Mouse (Mus musculus) embryonic facial prominence, embryonic 12.5 days (tissue): ENCODE data around the gene Bcas3. TPM values are rescaled to one million over a fixed set of nuclear protein-coding genes. Genes with fewer than 3 reads are reported as not detected.
A peak's percentile ranks its signal among the peaks of the same experiment; 100 is the strongest.

Source experiments
- ATAC-seq: fragments of 200-750 bp; cut with Nextera tagmentation; 2 replicates; pipeline ENCODE4 v1.8.0; 2017; ENCODE audit not compliant: insufficient number of reproducible peaks, insufficient read depth, low FRiP score, low TSS enrichment
- H3K27ac ChIP-seq: fragments of 300-500 bp; sonication (generic); 2 replicates; pipeline ENCODE4 v1.5.1; 2016; ENCODE audit warnings: mild to moderate bottlenecking
- H3K27me3 ChIP-seq: fragments of 300-500 bp; sonication (generic); 2 replicates; pipeline ENCODE4 v1.6.1; 2016; ENCODE audit warnings: mild to moderate bottlenecking, moderate library complexity
- H3K36me3 ChIP-seq: fragments of 300-500 bp; sonication (generic); 2 replicates; pipeline ENCODE4 v1.6.1; 2016; ENCODE audit warnings: mild to moderate bottlenecking
- H3K4me1 ChIP-seq: fragments of 300-500 bp; sonication (generic); 2 replicates; pipeline ENCODE4 v1.6.1; 2016
- H3K4me2 ChIP-seq: fragments of 300-500 bp; sonication (generic); replicated peaks from 2 replicates; pipeline ENCODE4 v1.6.1; 2016; ENCODE audit warnings: mild to moderate bottlenecking, moderate library complexity
- H3K4me3 ChIP-seq: fragments of 300-500 bp; sonication (generic); 2 replicates; pipeline ENCODE4 v1.5.1; 2016; ENCODE audit warnings: mild to moderate bottlenecking
- H3K9ac ChIP-seq: fragments of 300-500 bp; sonication (generic); 2 replicates; pipeline ENCODE4 v1.6.1; 2016; ENCODE audit warnings: mild to moderate bottlenecking, moderate library complexity
- H3K9me3 ChIP-seq: fragments of 300-500 bp; sonication (generic); 2 replicates; pipeline ENCODE4 v1.6.1; 2016; ENCODE audit warnings: mild to moderate bottlenecking, moderate library complexity
- WGBS: fragments of 180-500 bp; shearing (Covaris S2); methylation state at CpG from one replicate; pipeline ENCODE4 v1.1.7; 2016; 5-methylcytosine and 5-hydroxymethylcytosine counted together
- polyA plus RNA-seq: library from polyadenylated mRNA; unstranded; fragments of >200 nt; fragmentation: Nextera tagmentation; extraction: Ambion mirVana; gene quantifications from 2 replicates; pipeline ENCODE4 v1.2.1, GENCODE M21; 2016

Bcas3 gene
- polyA plus RNA-seq, 1 experiment from 2014 or later = 28.7 TPM

DNA sequence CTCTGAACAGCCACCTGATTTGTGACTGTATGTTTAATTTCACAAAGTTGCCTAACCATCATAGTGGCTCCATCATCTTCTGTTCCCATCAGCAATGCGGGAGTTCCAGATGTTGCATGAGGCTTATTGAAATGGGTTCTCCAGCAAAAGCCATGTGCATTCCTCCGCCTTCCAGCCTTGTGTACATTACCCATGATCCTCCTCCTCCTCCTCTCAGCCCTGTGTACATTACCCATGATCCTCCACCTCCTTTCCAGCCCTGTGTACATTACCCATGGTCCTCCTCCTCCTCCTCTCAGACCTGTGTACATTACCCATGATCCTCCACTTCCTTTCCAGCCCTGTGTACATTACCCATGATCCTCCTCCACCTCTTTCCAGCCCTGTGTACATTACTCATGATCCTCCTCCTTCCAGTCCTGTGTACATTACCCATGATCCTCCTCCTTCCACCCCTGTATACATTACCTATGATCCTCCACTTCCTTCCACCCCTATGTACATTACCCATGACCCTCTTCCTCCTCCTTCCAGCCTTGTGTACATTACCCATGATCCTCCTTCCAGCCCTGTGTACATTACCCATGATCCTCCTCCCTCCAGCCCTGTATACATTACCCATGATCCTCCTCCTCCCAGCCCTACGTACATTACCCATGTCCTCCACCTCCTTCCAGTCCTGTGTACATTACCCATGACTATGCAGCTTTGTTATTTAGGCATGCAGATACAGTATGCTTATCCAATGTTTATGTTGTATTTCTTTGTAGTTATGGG lies 250.8 kb downstream of the Bcas3 start:
- WGBS = 94% methylated on average over 3 of the region's 3 CpGs
- no peaks in the 10 kb centered on the region for H3K9me3 ChIP-seq
- no peak overlapping the region for H3K9ac ChIP-seq
- no peak for ATAC-seq
- no peak overlapping the region for H3K27ac ChIP-seq
- H3K27me3 ChIP-seq = no peaks in the 10 kb centered on the region
- H3K4me3 ChIP-seq = no peak overlapping the region
- no peaks in the 10 kb centered on the region for H3K36me3 ChIP-seq
- H3K4me2 ChIP-seq = no peak overlapping the region
- H3K4me1 ChIP-seq = no peaks in the 10 kb centered on the region

DNA sequence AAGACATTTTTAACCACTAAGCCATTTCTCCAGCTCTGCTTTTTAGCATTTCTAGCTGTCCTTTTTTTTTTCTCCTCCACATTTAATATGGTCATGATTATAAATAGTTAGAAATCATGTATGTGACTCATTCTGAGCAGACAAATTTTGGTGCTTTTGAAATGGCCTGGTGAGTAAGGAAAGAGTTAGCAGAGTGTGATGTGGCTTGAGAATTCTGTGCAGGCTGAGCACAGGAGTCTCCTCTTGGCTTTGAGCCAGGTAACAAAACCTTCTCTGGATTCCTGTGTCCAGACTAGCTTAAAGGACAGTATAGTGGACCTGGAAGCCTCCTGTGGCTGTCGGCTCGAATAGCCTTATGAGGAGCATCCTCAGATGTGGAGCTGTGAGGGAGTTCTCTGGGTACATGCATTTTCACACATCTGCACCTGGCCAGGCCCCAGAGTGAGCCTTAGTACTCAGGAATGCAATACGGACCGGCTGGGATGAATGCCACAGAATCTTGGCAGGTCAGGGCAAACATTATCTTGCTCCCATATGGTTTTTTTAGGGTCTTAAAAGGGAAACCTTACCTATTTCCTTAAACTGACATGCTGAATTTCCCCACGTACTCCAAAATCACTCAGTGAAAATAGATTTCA lies 256.5 kb downstream of the Bcas3 start:
- Histone ChIP-seq H3K36me3 (no peaks in the 10 kb centered on the region), H3K27ac (no peak overlapping the region), H3K4me1 (peaks cover 27% of the 10 kb centered on the region), H3K9me3 (no peaks in the 10 kb centered on the region), H3K27me3 (no peaks in the 10 kb centered on the region), H3K4me3 (no peak overlapping the region), H3K4me2 (no peak overlapping the region), H3K9ac (no peak overlapping the region)
- 42% methylated on average over 5 of the region's 5 CpGs for WGBS
- ATAC-seq = no peak

DNA sequence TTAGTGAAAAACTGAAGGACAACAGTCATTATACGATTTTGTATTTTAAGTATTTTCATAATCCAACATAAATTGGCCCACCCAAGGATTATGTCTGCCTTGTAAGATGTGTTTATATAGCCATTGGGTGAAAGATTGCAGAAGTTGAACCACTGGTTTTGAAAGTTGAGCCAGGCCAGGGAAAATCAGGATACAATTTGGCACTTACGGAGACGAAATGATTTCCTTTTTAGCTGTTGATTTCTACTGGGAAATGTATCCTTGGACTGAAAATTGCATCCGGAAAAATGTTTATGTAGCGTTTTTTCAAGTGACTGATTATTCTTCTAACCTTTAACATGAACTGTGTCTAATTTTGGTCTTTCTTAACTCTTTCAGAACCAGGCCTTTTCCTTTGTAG lies 260.1 kb downstream of the Bcas3 start:
- Histone ChIP-seq H3K9ac (no peak overlapping the region), H3K4me2 (no peak overlapping the region), H3K27me3 (no peaks in the 10 kb centered on the region), H3K9me3 (no peaks in the 10 kb centered on the region), H3K4me1 (peaks cover 39% of the 10 kb centered on the region), H3K4me3 (no peak overlapping the region), H3K36me3 (no peaks in the 10 kb centered on the region), H3K27ac (peak overlapping the region; percentile 26; the same call in 1 of the 2 replicates)
- 28% methylated on average over 5 of the region's 5 CpGs for WGBS
- ATAC-seq = no peak

DNA sequence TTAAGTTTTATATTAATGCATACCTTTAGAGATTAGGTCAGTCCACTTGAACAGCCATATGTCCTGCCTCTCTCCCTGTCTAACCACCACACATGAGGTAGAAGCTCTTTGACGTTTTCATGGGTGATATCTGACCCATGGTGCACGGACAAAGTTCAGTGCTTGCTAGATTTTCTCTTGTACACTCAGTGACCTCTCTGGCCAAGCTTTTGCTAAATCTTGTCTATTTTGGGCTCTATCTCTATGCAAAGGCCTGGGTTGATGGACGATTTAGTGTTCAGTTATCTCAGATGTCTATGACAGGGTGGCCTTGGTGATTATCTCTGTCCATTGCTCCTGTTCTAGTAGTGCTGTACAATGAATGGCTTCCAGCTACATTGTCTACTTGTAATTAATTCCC lies 260.6 kb downstream of the Bcas3 start:
- no peak for ATAC-seq
- no peak overlapping the region for H3K9ac ChIP-seq
- no peaks in the 10 kb centered on the region for H3K27me3 ChIP-seq
- no peak overlapping the region for H3K4me2 ChIP-seq
- no peak overlapping the region for H3K27ac ChIP-seq
- H3K4me1 ChIP-seq = peaks cover 39% of the 10 kb centered on the region
- H3K36me3 ChIP-seq = no peaks in the 10 kb centered on the region
- WGBS = 47% methylated on average over 3 of the region's 3 CpGs
- no peak overlapping the region for H3K4me3 ChIP-seq
- no peaks in the 10 kb centered on the region for H3K9me3 ChIP-seq

DNA sequence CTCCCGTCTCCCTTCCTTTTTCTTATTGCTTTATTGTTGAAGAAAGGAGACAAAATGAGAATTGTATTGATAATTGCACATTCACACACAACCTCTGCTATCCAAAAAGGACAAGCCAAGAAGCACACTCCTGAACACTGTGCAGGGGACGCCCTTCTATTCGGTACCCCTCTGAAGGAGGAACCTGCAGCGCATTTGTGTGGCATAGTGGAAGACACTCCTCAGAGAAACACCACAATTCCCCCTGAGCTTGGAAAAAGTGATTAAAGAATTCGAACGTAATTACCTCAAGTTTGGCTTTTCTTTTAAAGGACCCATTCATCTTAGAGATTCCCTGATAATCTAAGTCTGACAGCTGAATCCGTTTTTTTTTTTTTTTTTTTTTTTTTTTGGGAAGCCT lies 261.5 kb downstream of the Bcas3 start:
- no peak overlapping the region for H3K9ac ChIP-seq
- H3K4me1 ChIP-seq = peaks cover 42% of the 10 kb centered on the region
- WGBS = 62% methylated on average over 7 of the region's 7 CpGs
- no peaks in the 10 kb centered on the region for H3K27me3 ChIP-seq
- no peaks in the 10 kb centered on the region for H3K36me3 ChIP-seq
- H3K4me2 ChIP-seq = no peak overlapping the region
- no peak overlapping the region for H3K27ac ChIP-seq
- ATAC-seq = no peak
- no peaks in the 10 kb centered on the region for H3K9me3 ChIP-seq
- no peak overlapping the region for H3K4me3 ChIP-seq

DNA sequence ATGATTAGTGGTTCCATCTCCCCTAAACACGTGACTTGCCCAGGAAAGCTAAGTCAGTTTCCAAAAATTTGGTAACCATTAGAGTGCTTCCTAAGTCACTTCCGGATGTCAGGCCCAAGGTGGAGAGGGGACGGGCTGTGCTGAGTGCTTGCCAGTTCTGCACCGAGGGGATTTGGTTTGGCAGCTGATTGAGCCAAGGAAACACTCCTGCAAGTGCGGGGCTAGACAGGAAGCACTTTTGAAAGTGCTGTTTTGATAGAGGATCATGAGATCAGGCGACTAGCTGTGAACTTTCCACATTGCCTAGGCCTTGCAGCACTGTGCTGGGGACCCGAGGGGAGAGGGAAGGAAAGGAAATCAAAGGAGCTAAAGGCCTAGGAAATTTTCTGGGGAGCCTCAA lies 262.5 kb downstream of the Bcas3 start:
- Histone ChIP-seq H3K9me3 (no peaks in the 10 kb centered on the region), H3K4me3 (no peak overlapping the region), H3K27ac (no peak overlapping the region; the same call in 1 of the 2 replicates), H3K27me3 (no peaks in the 10 kb centered on the region), H3K36me3 (no peaks in the 10 kb centered on the region), H3K9ac (no peak overlapping the region), H3K4me1 (peaks cover 42% of the 10 kb centered on the region), H3K4me2 (no peak overlapping the region)
- ATAC-seq = no peak
- WGBS = 34% methylated on average over 7 of the region's 7 CpGs

DNA sequence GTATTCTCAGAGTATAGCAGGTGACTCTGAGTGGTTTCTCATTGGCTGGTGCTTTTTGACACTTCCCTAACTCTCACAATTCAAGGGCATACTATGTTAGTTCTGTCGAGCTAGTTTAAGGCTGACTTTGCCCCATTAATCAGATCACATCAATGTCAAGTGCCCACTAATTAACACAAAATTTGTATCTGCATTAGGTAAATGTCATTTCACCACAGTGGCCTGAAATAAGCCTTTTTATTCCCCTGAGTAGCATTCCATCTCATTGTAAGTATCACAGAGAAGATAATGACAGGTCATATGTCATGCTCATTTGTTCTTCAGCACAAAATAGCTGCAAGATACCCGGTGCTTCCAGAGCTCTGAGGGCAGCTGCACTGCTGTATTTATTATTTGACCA lies 268.5 kb downstream of the Bcas3 start:
- Histone ChIP-seq H3K36me3 (no peaks in the 10 kb centered on the region), H3K27ac (no peak overlapping the region), H3K4me1 (peaks cover 27% of the 10 kb centered on the region), H3K4me2 (no peak overlapping the region), H3K9me3 (no peaks in the 10 kb centered on the region), H3K4me3 (no peak overlapping the region), H3K9ac (no peak overlapping the region), H3K27me3 (0 out of 2 replicates have a peak, but pooled peaks cover 3% of the 10 kb centered on the region)
- 32% methylated on average over 2 of the region's 2 CpGs for WGBS
- no peak for ATAC-seq

DNA sequence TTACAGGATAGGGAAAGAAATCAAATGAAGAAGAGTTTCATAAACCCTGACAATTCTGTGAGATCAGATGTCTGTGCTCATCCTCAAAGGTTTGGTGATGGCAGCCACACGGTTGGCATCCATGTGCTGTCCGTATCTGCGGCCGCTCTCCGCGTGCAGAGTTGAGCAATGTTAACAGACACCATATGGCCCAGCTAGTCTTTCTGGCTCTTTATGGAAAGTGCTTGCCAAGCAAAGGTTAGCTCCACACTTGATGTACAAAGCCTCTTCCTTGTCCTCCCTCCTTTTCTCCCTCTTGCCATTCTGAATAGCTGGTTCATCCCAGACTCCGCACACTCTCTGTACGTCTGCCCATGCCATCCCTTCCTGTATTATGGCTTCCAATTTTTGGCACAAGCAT lies 269.0 kb downstream of the Bcas3 start:
- no peaks in the 10 kb centered on the region for H3K36me3 ChIP-seq
- 54% methylated on average over 8 of the region's 8 CpGs for WGBS
- no peak overlapping the region for H3K4me3 ChIP-seq
- H3K9me3 ChIP-seq = no peaks in the 10 kb centered on the region
- H3K4me1 ChIP-seq = peaks cover 31% of the 10 kb centered on the region
- ATAC-seq = no peak
- H3K27ac ChIP-seq = no peak overlapping the region
- no peak overlapping the region for H3K4me2 ChIP-seq
- H3K27me3 ChIP-seq = 0 out of 2 replicates have a peak, but pooled peaks cover 3% of the 10 kb centered on the region
- H3K9ac ChIP-seq = no peak overlapping the region

DNA sequence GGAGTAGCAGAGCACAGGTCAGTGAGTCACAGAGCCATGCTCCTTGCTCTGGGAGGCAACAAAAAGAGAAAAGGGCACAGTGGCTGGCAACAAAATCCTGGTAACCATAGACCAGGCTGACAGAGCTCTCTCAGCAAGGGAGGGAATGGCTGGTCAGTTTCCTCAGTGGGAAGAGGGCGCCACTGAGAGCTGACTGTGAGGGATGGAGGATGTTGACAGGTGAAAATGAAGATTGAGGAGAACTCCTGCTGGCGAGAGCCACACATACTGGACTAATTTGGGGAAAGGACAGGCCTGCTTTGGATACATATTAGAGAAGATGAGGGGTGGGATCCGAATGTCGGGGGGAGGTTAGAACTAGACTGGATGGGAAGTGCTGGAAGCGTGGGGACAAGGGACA lies 272.2 kb downstream of the Bcas3 start:
- ATAC-seq = no peak
- no peaks in the 10 kb centered on the region for H3K9me3 ChIP-seq
- 52% methylated on average over 5 of the region's 5 CpGs for WGBS
- no peak overlapping the region for H3K4me2 ChIP-seq
- no peaks in the 10 kb centered on the region for H3K36me3 ChIP-seq
- no peak overlapping the region for H3K4me3 ChIP-seq
- H3K4me1 ChIP-seq = peaks cover 38% of the 10 kb centered on the region
- H3K9ac ChIP-seq = no peak overlapping the region
- 0 out of 2 replicates have a peak, but pooled peaks cover 3% of the 10 kb centered on the region for H3K27me3 ChIP-seq
- H3K27ac ChIP-seq = 0 out of 2 replicates have a peak overlapping the region, but pooled peaks have one; percentile 12

DNA sequence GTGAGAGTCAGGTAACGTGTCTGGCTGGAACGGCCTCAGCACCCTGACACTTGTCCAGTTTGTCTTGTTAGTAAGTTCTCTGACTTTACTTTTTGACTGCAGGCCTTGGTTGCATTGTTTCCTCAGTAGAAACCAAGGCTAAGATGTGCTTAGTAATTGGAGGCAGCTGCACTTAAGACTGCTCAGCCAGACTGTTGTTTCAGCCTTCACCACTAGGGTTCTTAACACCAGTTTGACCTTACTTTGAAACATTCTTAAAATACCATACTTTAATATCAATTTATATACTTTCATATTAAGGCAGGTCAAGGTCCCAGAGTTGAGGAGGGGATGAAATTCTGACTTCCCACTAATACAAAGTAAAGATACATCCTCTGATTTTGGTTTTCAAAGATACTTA lies 273.9 kb downstream of the Bcas3 start:
- no peak overlapping the region for H3K9ac ChIP-seq
- H3K27me3 ChIP-seq = 0 out of 2 replicates have a peak, but pooled peaks cover 3% of the 10 kb centered on the region
- no peak overlapping the region for H3K4me3 ChIP-seq
- H3K9me3 ChIP-seq = no peaks in the 10 kb centered on the region
- H3K36me3 ChIP-seq = no peaks in the 10 kb centered on the region
- ATAC-seq = peak; percentile 18; the same call in 1 of the 2 replicates
- H3K27ac ChIP-seq = no peak overlapping the region
- 38% methylated on average over 2 of the region's 2 CpGs for WGBS
- peaks cover 48% of the 10 kb centered on the region for H3K4me1 ChIP-seq
- H3K4me2 ChIP-seq = no peak overlapping the region

DNA sequence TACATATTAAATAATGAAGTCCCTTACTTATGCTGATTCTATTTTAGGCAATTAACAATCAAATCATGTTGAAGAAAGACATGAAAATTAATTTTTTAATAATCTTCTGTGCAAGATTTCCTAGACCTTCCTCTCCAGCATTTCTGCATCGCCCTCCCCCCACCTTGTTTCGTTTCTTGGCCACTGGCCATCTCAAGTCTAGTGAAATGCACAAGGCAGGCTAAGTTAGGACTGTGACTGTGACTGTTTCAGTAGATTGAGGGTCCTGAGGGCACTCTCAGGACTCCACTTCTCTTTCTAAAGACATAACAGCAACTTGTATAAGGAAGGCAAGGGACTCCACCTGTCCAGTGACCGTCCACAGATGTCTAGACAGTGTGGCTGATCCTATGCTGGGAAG lies 274.4 kb downstream of the Bcas3 start:
- H3K9me3 ChIP-seq = no peaks in the 10 kb centered on the region
- no peaks in the 10 kb centered on the region for H3K27me3 ChIP-seq
- no peaks in the 10 kb centered on the region for H3K36me3 ChIP-seq
- H3K4me2 ChIP-seq = peak overlapping the region; percentile 5; the same call in 1 of the 2 replicates
- no peak overlapping the region for H3K4me3 ChIP-seq
- H3K27ac ChIP-seq = peak overlapping the region; percentile 56
- H3K9ac ChIP-seq = no peak overlapping the region
- H3K4me1 ChIP-seq = peaks cover 48% of the 10 kb centered on the region
- ATAC-seq = no peak
- 57% methylated on average over 3 of the region's 3 CpGs for WGBS
